Mouse (Mus musculus): ENCODE data around the gene Fam131a. TPM values are rescaled to one million over a fixed set of nuclear protein-coding genes. Genes with fewer than 3 reads are reported as not detected.

The Fam131a gene
- polyA plus RNA-seq, 1 experiment, result not detected

DNA sequence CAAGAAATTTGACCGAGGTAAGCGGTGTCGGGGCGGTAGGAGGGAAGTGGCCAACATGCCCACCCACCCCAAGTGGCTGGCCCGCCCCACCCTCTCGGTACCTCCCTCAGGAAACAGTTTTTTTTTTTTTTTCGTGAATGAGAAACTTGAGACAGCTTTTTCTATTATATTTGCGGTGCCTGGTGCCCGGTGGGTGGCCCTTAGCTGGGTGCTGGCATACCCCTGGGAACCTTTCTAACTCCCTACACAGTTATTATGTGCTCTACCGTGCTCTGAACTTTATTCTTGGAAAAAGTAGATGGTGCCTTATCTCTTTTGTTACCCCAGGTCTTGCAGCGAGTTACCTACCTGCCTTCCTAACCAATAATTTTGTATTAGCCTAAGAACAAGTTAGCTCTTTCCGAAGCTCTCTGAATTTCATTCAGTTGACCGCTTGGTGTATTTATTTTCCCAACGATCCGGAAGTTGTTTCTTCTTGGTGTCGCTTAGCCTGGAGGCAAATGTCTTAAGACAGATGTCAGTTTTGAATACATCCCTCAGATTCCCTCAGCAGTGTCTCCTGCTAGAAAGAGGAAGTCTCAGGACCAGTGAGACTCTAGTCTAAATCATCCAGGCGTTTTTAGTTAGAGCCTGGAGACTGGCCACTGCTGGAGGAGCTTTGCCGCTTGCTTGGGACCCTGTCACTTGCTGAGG lies 25.1 kb downstream of the Fam131a start:
- H3K27ac ChIP-seq (ENCODE audit: insufficient read depth, low read depth, low read length), result no peak overlapping the region
- H3K4me3 ChIP-seq (ENCODE audit: insufficient read depth, low read depth, low read length), result peak overlapping the region; percentile 77
- TF ChIP-seq POLR2A (IDR thresholded peaks at IDR 0.05; ENCODE audit: insufficient read depth, low read depth, low read length), result no peak
- TF ChIP-seq CTCF (IDR thresholded peaks at IDR 0.05; ENCODE audit: insufficient read depth, low read depth, low read length), result no peak
- peaks cover 25% of the 10 kb centered on the region for H3K4me1 ChIP-seq (ENCODE audit: control insufficient read depth, insufficient read depth, low read length)
- under 1% methylated on average over 18 of the region's 18 CpGs for WGBS

DNA sequence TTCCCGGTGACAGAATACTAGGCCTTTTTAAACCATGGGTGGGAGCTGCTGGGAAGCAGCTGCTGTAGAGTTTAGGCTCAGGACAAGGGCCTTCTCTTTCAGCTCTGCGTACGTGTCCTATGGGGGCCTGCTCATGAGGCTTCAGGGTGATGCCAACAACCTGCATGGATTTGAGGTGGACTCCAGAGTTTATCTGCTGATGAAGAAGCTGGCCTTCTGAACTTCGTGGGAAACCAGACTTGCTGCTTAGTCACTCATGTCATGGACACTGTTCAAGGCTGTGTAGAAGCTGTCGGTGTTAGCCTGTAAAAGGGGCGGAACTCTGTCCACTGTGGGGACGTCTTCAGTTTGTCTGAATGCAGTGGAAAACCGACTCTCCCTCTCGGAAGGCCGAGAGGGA lies 28.8 kb downstream of the Fam131a start:
- no peak for TF ChIP-seq CTCF (IDR thresholded peaks at IDR 0.05; ENCODE audit: insufficient read depth, low read depth, low read length)
- Histone ChIP-seq H3K27ac (ENCODE audit: insufficient read depth, low read depth, low read length) (no peak overlapping the region), H3K4me1 (ENCODE audit: control insufficient read depth, insufficient read depth, low read length) (peaks cover 7% of the 10 kb centered on the region), H3K4me3 (ENCODE audit: insufficient read depth, low read depth, low read length) (no peak overlapping the region)
- WGBS, result 89% methylated on average over 10 of the region's 10 CpGs

DNA sequence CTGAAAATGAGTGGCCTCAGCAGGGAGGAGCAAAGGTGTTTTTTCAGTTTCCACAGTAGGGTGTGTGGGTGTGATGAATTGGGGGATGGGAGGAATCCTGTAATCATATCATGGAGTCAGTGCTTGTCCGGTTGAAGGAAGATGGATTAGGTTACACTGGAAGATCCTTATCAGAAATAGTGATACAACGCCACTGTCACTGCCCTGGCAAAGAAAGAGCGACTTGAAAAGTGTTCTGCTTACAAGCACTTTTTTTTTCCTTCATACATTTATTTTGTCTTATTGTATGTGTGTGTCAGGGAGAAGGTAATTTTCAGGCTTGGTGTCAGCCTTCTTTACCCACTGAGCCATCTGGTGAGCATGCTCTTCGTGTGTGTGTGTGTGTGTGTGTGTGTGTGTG lies 29.7 kb downstream of the Fam131a start:
- 95% methylated on average over 4 of the region's 4 CpGs for WGBS
- Histone ChIP-seq H3K4me1 (ENCODE audit: control insufficient read depth, insufficient read depth, low read length) (peaks cover 2% of the 10 kb centered on the region; the same call in 1 of the 2 replicates), H3K27ac (ENCODE audit: insufficient read depth, low read depth, low read length) (no peak overlapping the region), H3K4me3 (ENCODE audit: insufficient read depth, low read depth, low read length) (no peak overlapping the region)
- TF ChIP-seq CTCF (IDR thresholded peaks at IDR 0.05; ENCODE audit: insufficient read depth, low read depth, low read length) (no peak), POLR2A (IDR thresholded peaks at IDR 0.05; ENCODE audit: insufficient read depth, low read depth, low read length) (no peak)

DNA sequence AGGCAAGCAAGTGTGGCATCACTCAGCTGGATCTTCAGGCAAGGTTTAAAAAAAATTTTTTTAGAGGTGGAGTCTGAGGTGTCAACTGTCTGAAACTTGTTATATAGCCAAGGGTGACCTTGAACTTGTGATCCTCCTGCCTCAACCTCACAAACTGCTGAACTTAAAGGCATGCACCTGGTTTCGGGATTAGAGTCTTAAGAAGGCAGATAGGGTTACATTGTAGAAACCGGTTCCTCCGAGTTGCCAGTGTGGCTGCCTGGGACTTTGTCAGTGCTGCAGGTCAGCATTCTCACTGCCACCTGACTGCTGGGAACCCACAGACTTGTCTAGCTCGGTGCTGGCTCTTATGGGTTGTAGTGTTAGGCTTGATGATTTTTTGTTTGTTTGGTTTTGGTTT lies 30.2 kb downstream of the Fam131a start:
- no peak for TF ChIP-seq POLR2A (IDR thresholded peaks at IDR 0.05; ENCODE audit: insufficient read depth, low read depth, low read length)
- TF ChIP-seq CTCF (IDR thresholded peaks at IDR 0.05; ENCODE audit: insufficient read depth, low read depth, low read length), result no peak
- no peak overlapping the region for H3K4me3 ChIP-seq (ENCODE audit: insufficient read depth, low read depth, low read length)
- no peak overlapping the region for H3K27ac ChIP-seq (ENCODE audit: insufficient read depth, low read depth, low read length)
- 74% methylated on average over 4 of the region's 4 CpGs for WGBS
- peaks cover 2% of the 10 kb centered on the region; the same call in 1 of the 2 replicates for H3K4me1 ChIP-seq (ENCODE audit: control insufficient read depth, insufficient read depth, low read length)

DNA sequence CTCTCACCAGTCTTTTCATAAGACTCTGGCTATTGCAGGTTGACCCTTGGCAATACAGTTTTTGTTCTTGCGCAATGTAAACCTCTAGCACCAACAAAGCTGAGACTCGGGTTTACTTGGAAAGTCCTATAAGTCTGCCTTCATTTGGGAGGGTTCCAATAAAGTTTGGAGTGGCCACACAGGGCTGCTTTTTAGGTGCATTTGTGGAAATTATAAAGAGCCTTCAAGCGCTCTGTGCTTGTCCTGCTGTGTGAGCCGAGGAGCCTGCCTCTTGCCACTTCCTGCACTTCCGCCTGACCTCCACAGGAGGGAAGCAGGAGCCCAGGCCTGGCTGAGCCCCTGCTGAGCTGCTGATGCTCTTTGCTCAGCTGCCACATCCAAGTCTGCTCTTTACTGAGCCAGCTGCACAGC lies 31.3 kb downstream of the Fam131a start:
- no peak overlapping the region for H3K27ac ChIP-seq (ENCODE audit: insufficient read depth, low read depth, low read length)
- TF ChIP-seq POLR2A (IDR thresholded peaks at IDR 0.05; ENCODE audit: insufficient read depth, low read depth, low read length), result no peak
- peak; percentile 68 for TF ChIP-seq CTCF (IDR thresholded peaks at IDR 0.05; ENCODE audit: insufficient read depth, low read depth, low read length)
- WGBS, result 45% methylated on average over 5 of the region's 5 CpGs
- no peaks in the 10 kb centered on the region for H3K4me1 ChIP-seq (ENCODE audit: control insufficient read depth, insufficient read depth, low read length)
- no peak overlapping the region for H3K4me3 ChIP-seq (ENCODE audit: insufficient read depth, low read depth, low read length)

DNA sequence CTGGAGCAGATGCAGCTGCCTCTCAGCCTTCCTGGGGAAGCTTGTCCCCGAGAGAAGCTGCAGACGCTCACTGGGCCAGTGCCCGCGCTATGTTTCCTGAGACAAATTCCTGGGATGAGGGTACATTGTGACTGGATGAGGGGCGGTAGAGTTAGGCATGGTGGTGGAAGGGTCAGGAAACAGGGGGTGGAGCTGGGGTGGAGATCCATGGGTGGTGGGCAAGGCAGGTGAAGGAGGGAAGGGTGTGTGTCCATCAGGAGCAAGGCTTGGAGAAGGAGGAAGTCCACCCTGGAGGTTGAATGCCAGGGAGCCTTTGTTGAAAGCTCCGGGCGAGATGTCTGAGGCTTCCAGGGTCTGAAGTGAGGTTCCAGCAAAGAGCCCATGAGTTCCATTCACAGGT lies 32.3 kb downstream of the Fam131a start:
- Histone ChIP-seq H3K27ac (ENCODE audit: insufficient read depth, low read depth, low read length) (no peak overlapping the region), H3K4me1 (ENCODE audit: control insufficient read depth, insufficient read depth, low read length) (no peaks in the 10 kb centered on the region), H3K4me3 (ENCODE audit: insufficient read depth, low read depth, low read length) (no peak overlapping the region)
- 93% methylated on average over 7 of the region's 7 CpGs for WGBS
- TF ChIP-seq CTCF (IDR thresholded peaks at IDR 0.05; ENCODE audit: insufficient read depth, low read depth, low read length), result no peak
- no peak for TF ChIP-seq POLR2A (IDR thresholded peaks at IDR 0.05; ENCODE audit: insufficient read depth, low read depth, low read length)

DNA sequence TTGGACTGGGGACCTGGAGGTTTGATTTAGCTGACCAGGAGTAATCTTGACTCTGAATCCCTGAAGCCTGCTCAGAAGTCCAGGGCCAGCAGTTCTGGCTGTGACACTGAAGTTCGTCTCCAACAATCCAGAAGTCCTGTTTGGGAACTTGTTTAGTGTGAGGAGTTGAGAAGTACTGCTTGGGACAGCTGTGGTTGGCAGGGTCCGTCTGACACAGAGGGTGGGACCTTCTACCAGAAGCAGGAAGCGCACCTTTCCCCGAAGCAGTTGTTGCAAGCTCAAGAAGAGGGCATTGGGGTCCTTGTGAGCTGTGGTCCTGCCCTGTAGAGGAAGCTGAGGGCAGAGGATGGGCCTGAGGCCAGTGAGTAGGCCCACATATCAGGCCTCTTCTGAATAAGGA lies 32.7 kb downstream of the Fam131a start:
- H3K4me1 ChIP-seq (ENCODE audit: control insufficient read depth, insufficient read depth, low read length), result no peaks in the 10 kb centered on the region
- H3K27ac ChIP-seq (ENCODE audit: insufficient read depth, low read depth, low read length), result no peak overlapping the region
- whole genome bisulfite sequencing, result 89% methylated on average over 4 of the region's 4 CpGs
- TF ChIP-seq POLR2A (IDR thresholded peaks at IDR 0.05; ENCODE audit: insufficient read depth, low read depth, low read length) (no peak), CTCF (IDR thresholded peaks at IDR 0.05; ENCODE audit: insufficient read depth, low read depth, low read length) (no peak)
- no peak overlapping the region for H3K4me3 ChIP-seq (ENCODE audit: insufficient read depth, low read depth, low read length)

DNA sequence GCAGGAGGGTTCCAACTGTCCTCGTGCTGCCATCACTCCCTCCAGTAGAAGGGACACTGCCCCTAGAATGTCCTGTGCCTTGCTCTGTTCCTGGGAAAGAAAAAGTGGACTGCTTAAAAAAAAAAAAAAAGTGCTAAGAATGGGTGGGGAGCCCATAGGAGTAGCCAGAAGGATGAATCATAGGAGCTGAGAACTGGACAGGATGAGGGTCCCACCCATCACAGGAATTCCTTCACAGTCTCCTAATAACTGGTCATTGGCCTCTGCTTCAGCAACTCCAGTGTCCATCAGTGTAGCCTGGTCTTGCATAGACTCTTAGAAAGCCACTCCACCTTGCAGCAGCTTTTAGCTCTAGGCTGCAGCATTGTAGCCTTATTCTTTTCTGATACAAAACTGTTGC lies 33.3 kb downstream of the Fam131a start:
- Histone ChIP-seq H3K4me1 (ENCODE audit: control insufficient read depth, insufficient read depth, low read length) (no peaks in the 10 kb centered on the region), H3K4me3 (ENCODE audit: insufficient read depth, low read depth, low read length) (no peak overlapping the region), H3K27ac (ENCODE audit: insufficient read depth, low read depth, low read length) (no peak overlapping the region)
- TF ChIP-seq CTCF (IDR thresholded peaks at IDR 0.05; ENCODE audit: insufficient read depth, low read depth, low read length) (no peak), POLR2A (IDR thresholded peaks at IDR 0.05; ENCODE audit: insufficient read depth, low read depth, low read length) (no peak)
- 71% methylated on average over 1 of the region's 1 CpGs for WGBS

DNA sequence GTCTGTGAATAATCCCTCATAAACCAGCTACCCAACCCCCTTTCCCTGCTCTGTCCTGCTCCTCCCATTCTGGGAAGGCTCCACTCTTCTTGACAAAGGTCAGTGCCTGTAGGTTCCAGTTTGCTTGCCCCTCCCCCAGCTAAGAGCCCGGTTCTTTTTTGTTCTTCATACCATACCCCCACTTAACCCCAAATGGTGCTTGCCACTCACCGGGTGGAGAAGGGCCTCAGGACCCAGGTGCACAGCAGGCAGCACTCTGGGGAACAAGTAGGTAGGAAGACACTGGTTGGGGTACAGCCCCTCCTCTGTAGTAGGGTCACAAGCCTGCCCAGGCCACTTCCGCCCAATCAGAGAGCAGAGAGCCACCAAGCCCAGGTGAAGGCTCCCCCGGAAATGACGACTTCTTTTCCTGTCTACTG lies 37.3 kb downstream of the Fam131a start:
- H3K27ac ChIP-seq (ENCODE audit: insufficient read depth, low read depth, low read length), result no peak overlapping the region
- 59% methylated on average over 5 of the region's 5 CpGs for WGBS
- TF ChIP-seq CTCF (IDR thresholded peaks at IDR 0.05; ENCODE audit: insufficient read depth, low read depth, low read length), result no peak
- no peak for TF ChIP-seq POLR2A (IDR thresholded peaks at IDR 0.05; ENCODE audit: insufficient read depth, low read depth, low read length)
- no peak overlapping the region for H3K4me3 ChIP-seq (ENCODE audit: insufficient read depth, low read depth, low read length)
- peaks cover 12% of the 10 kb centered on the region for H3K4me1 ChIP-seq (ENCODE audit: control insufficient read depth, insufficient read depth, low read length)
